Mouse (Mus musculus): Measurements from ENCODE around the gene Sirt7. TPM values are rescaled to one million over a fixed set of nuclear protein-coding genes. Genes with fewer than 3 reads are reported as not detected.

Sirt7 gene
- polyA plus RNA-seq, 1 experiment from 2014 or later = 36.1 TPM

- Histone ChIP-seq H3K27ac (replicated peaks) (peak overlapping the region; percentile 97), H3K4me2 (replicated peaks; ENCODE audit: low read depth) (peak overlapping the region; percentile 82), H3K9me3 (ENCODE audit: control insufficient read depth, low read length) (no peaks in the 10 kb centered on the region), H3K36me3 (ENCODE audit: control insufficient read depth, insufficient read depth, low read length) (no peaks in the 10 kb centered on the region), H3K9ac (ENCODE audit: low read length) (peak overlapping the region; percentile 51), H3K27me3 (ENCODE audit: control insufficient read depth, insufficient read depth, low read length) (no peaks in the 10 kb centered on the region), H3K4me3 (ENCODE audit: low read depth, low read length) (peak overlapping the region; percentile 18), H3K4me1 (replicated peaks; ENCODE audit: control insufficient read depth, insufficient read depth) (peaks cover 8% of the 10 kb centered on the region)
- DNase-seq (ENCODE audit: low spot score) = peak; percentile 64
- ATAC-seq (ENCODE audit: low FRiP score, low TSS enrichment) = no peak
- 47% methylated on average over 5 of the region's 5 CpGs for WGBS
- TF ChIP-seq EP300 (optimal IDR thresholded peaks at IDR 0.05) (no peak), CTCF (IDR thresholded peaks at IDR 0.05; ENCODE audit: low read depth) (no peak)
Measured at GRCm38 (mm10) chr11:120630401-120630871, 5.4 kb upstream of the Sirt7 start.

DNA sequence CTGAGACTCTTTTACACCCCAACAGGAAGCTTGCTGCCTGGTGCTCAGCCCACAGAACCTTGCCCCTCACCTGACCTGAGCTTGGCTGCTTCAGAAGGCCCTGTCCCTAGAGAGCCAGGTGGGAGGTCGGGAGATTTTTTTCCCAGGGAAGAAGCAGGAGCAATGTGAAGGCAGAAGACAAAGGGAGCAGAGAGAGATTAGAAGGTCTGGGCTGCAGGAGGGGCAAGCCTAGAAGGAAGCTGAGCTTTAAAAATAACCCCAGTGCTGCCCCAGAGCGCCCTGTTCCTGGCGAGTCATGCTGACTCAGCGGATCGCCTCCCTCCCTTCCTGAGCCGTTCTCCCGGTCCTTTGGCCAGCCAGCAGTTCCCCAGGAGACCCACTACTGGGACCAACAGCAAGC is 4.9 kb upstream of the Sirt7 start:
- Histone ChIP-seq H3K4me1 (replicated peaks; ENCODE audit: control insufficient read depth, insufficient read depth) (peaks cover 11% of the 10 kb centered on the region), H3K27ac (replicated peaks) (peak overlapping the region; percentile 97), H3K36me3 (ENCODE audit: control insufficient read depth, insufficient read depth, low read length) (no peaks in the 10 kb centered on the region), H3K27me3 (ENCODE audit: control insufficient read depth, insufficient read depth, low read length) (no peaks in the 10 kb centered on the region), H3K4me2 (replicated peaks; ENCODE audit: low read depth) (peak overlapping the region; percentile 82), H3K9ac (ENCODE audit: low read length) (peak overlapping the region; percentile 51), H3K9me3 (ENCODE audit: control insufficient read depth, low read length) (no peaks in the 10 kb centered on the region), H3K4me3 (ENCODE audit: low read depth, low read length) (peak overlapping the region; percentile 18)
- peak; percentile 88 for DNase-seq (ENCODE audit: low spot score)
- TF ChIP-seq CTCF (IDR thresholded peaks at IDR 0.05; ENCODE audit: low read depth) (no peak), EP300 (optimal IDR thresholded peaks at IDR 0.05) (no peak)
- WGBS = 26% methylated on average over 7 of the region's 7 CpGs
- ATAC-seq (ENCODE audit: low FRiP score, low TSS enrichment) = peak; percentile 20; the same call in 1 of the 2 replicates

GRCm38 (mm10) chr11:120629341-120629730 is 4.3 kb upstream of the Sirt7 start:
- Histone ChIP-seq H3K4me1 (replicated peaks; ENCODE audit: control insufficient read depth, insufficient read depth) (peaks cover 11% of the 10 kb centered on the region), H3K9me3 (ENCODE audit: control insufficient read depth, low read length) (no peaks in the 10 kb centered on the region), H3K4me2 (replicated peaks; ENCODE audit: low read depth) (peak overlapping the region; percentile 82), H3K27me3 (ENCODE audit: control insufficient read depth, insufficient read depth, low read length) (no peaks in the 10 kb centered on the region), H3K27ac (replicated peaks) (peak overlapping the region; percentile 97), H3K4me3 (ENCODE audit: low read depth, low read length) (peak overlapping the region; percentile 18; the same call in 1 of the 2 replicates), H3K36me3 (ENCODE audit: control insufficient read depth, insufficient read depth, low read length) (no peaks in the 10 kb centered on the region), H3K9ac (ENCODE audit: low read length) (peak overlapping the region; percentile 51)
- peak; percentile 80 for DNase-seq (ENCODE audit: low spot score)
- WGBS = 53% methylated on average over 23 of the region's 23 CpGs
- no peak for ATAC-seq (ENCODE audit: low FRiP score, low TSS enrichment)
- no peak for TF ChIP-seq CTCF (IDR thresholded peaks at IDR 0.05; ENCODE audit: low read depth)
- no peak for TF ChIP-seq EP300 (optimal IDR thresholded peaks at IDR 0.05)

GRCm38 (mm10) chr11:120628601-120629340 is 3.7 kb upstream of the Sirt7 start:
- H3K4me3 ChIP-seq (ENCODE audit: low read depth, low read length) = no peak overlapping the region
- TF ChIP-seq EP300 (optimal IDR thresholded peaks at IDR 0.05) (no peak), CTCF (IDR thresholded peaks at IDR 0.05; ENCODE audit: low read depth) (no peak)

GRCm38 (mm10) chr11:120627468-120628300 is 2.6 kb upstream of the Sirt7 start:
- Histone ChIP-seq H3K36me3 (ENCODE audit: control insufficient read depth, insufficient read depth, low read length) (no peaks in the 10 kb centered on the region; the same call in 1 of the 2 replicates), H3K27me3 (ENCODE audit: control insufficient read depth, insufficient read depth, low read length) (no peaks in the 10 kb centered on the region), H3K4me3 (ENCODE audit: low read depth, low read length) (no peak overlapping the region), H3K4me1 (replicated peaks; ENCODE audit: control insufficient read depth, insufficient read depth) (peaks cover 11% of the 10 kb centered on the region), H3K4me2 (replicated peaks; ENCODE audit: low read depth) (no peak overlapping the region), H3K9me3 (ENCODE audit: control insufficient read depth, low read length) (no peaks in the 10 kb centered on the region), H3K9ac (ENCODE audit: low read length) (no peak overlapping the region), H3K27ac (replicated peaks) (peak overlapping the region; percentile 40; the same call in 1 of the 2 replicates)
- WGBS = 76% methylated on average over 22 of the region's 22 CpGs
- DNase-seq (ENCODE audit: low spot score) (no peak), ATAC-seq (ENCODE audit: low FRiP score, low TSS enrichment) (no peak)
- TF ChIP-seq CTCF (IDR thresholded peaks at IDR 0.05; ENCODE audit: low read depth) (no peak), EP300 (optimal IDR thresholded peaks at IDR 0.05) (no peak)

More at GRCm38 (mm10) chr11:120628601-120629340, 3.7 kb upstream of the Sirt7 start:
- 87% methylated on average over 23 of the region's 23 CpGs for WGBS
- Histone ChIP-seq H3K4me1 (replicated peaks; ENCODE audit: control insufficient read depth, insufficient read depth) (peaks cover 11% of the 10 kb centered on the region), H3K36me3 (ENCODE audit: control insufficient read depth, insufficient read depth, low read length) (no peaks in the 10 kb centered on the region), H3K9ac (ENCODE audit: low read length) (no peak overlapping the region), H3K27me3 (ENCODE audit: control insufficient read depth, insufficient read depth, low read length) (no peaks in the 10 kb centered on the region), H3K27ac (replicated peaks) (no peak overlapping the region), H3K9me3 (ENCODE audit: control insufficient read depth, low read length) (no peaks in the 10 kb centered on the region), H3K4me2 (replicated peaks; ENCODE audit: low read depth) (no peak overlapping the region)
- ATAC-seq (ENCODE audit: low FRiP score, low TSS enrichment) (no peak), DNase-seq (ENCODE audit: low spot score) (peak; percentile 13)

Data from stomach, postnatal 0 days (tissue).